Mouse (Mus musculus) MEL (cell line): Measurements from ENCODE around the gene Spaca6. TPM values are rescaled to one million over a fixed set of nuclear protein-coding genes. Genes with fewer than 3 reads are reported as not detected.

ENCODE experiments used
- DNase-seq: peaks from one replicate; pipeline ENCODE4 v3.0.0; 2011; ENCODE audit warnings: low read depth, low spot score
- H3K27ac ChIP-seq: 2 replicates; pipeline ENCODE4 v1.5.1; 2012; ENCODE audit warnings: low read depth, mild to moderate bottlenecking, control low read depth, low read length, moderate library complexity; ENCODE audit not compliant: control insufficient read depth
- H3K27me3 ChIP-seq, 2 experiments: fragments of 150-350 bp in 1 of 2; sonication (generic) in 1 of 2; 2 replicates each; pipeline ENCODE4 v1.6.1; 2012; ENCODE audit warnings: low read length in 2 of 2, mild to moderate bottlenecking in 2 of 2, improper control_type of control experiment in 1 of 2, moderate library complexity in 1 of 2; ENCODE audit not compliant: insufficient read depth in 2 of 2, control insufficient read depth in 1 of 2
- H3K36me3 ChIP-seq, 2 experiments: 2 replicates each; pipeline ENCODE4 v1.6.1; 2012 to 2014; ENCODE audit warnings: low read length in 2 of 2, improper control_type of control experiment in 1 of 2, inconsistent platforms in 1 of 2, mild to moderate bottlenecking in 1 of 2; ENCODE audit not compliant: insufficient read depth in 2 of 2, control insufficient read depth in 1 of 2
- H3K4me1 ChIP-seq, 2 experiments: fragments of 150-350 bp in 1 of 2; sonication (generic) in 1 of 2; 2 replicates each; pipeline ENCODE4 v1.6.1; 2012; ENCODE audit warnings: low read length in 2 of 2, improper control_type of control experiment in 1 of 2, mild to moderate bottlenecking in 1 of 2; ENCODE audit not compliant: insufficient read depth in 2 of 2, control insufficient read depth in 1 of 2
- H3K4me3 ChIP-seq, 2 experiments: fragments of 150-350 bp in 1 of 2; sonication (generic) in 1 of 2; 2 replicates each; pipeline ENCODE4 v1.5.1; 2012; ENCODE audit warnings: low read depth in 2 of 2, low read length in 2 of 2, mild to moderate bottlenecking in 2 of 2, moderate library complexity in 2 of 2, control low read depth in 1 of 2, improper control_type of control experiment in 1 of 2; ENCODE audit not compliant: control insufficient read depth in 1 of 2, insufficient read depth in 1 of 2
- H3K79me2 ChIP-seq: 2 replicates; pipeline ENCODE4 v1.6.1; 2012; ENCODE audit warnings: mild to moderate bottlenecking, low read length, moderate library complexity; ENCODE audit not compliant: control insufficient read depth, poor library complexity, insufficient read depth
- H3K9ac ChIP-seq: 2 replicates; pipeline ENCODE4 v1.6.1; 2012; ENCODE audit warnings: low read depth, mild to moderate bottlenecking, control low read depth, low read length, moderate library complexity; ENCODE audit not compliant: control insufficient read depth, poor library complexity, severe bottlenecking
- H3K9me3 ChIP-seq: fragments of 150-350 bp; sonication (generic); replicated peaks from 2 replicates; pipeline ENCODE4 v1.6.1; 2012; ENCODE audit warnings: mild to moderate bottlenecking, low read length, improper control_type of control experiment, moderate library complexity; ENCODE audit not compliant: insufficient read depth
- BHLHE40 ChIP-seq: IDR thresholded peaks from 2 replicates; pipeline ENCODE4 v1.6.1; 2012; ENCODE audit warnings: low read depth, mild to moderate bottlenecking, inconsistent platforms, low read length, improper control_type of control experiment, borderline replicate concordance
- CHD1 ChIP-seq: IDR thresholded peaks from 2 replicates; pipeline ENCODE4 v1.6.1; 2012; ENCODE audit warnings: low read depth, mild to moderate bottlenecking, inconsistent platforms, low read length, improper control_type of control experiment
- CTCF ChIP-seq, 3 experiments: IDR thresholded peaks in 2 of 3; conservative IDR thresholded peaks in 1 of 3; 2 replicates each; pipeline ENCODE4 v1.5.1; 2011 to 2012; ENCODE audit warnings: low read length in 3 of 3, low read depth in 2 of 3, mild to moderate bottlenecking in 2 of 3, improper control_type of control experiment in 1 of 3, inconsistent platforms in 1 of 3, mixed read lengths in 1 of 3, moderate library complexity in 1 of 3; ENCODE audit not compliant: control insufficient read depth in 1 of 3, insufficient read depth in 1 of 3, poor library complexity in 1 of 3, severe bottlenecking in 1 of 3
- E2F4 ChIP-seq: IDR thresholded peaks from 2 replicates; pipeline ENCODE4 v1.6.1; 2011; ENCODE audit warnings: low read depth, low read length, improper control_type of control experiment, borderline replicate concordance
- ELF1 ChIP-seq: IDR thresholded peaks from 2 replicates; pipeline ENCODE4 v1.6.1; 2014; ENCODE audit warnings: low read depth, mild to moderate bottlenecking, inconsistent platforms, low read length, improper control_type of control experiment, moderate library complexity
- EP300 ChIP-seq, 2 experiments: IDR thresholded peaks; 2 replicates each; pipeline ENCODE4 v1.6.1; 2011; ENCODE audit warnings: improper control_type of control experiment in 2 of 2, low read length in 2 of 2, low read depth in 1 of 2, mild to moderate bottlenecking in 1 of 2
- ETS1 ChIP-seq: IDR thresholded peaks from 2 replicates; pipeline ENCODE4 v1.6.1; 2012; ENCODE audit warnings: low read depth, mild to moderate bottlenecking, inconsistent platforms, low read length, improper control_type of control experiment, moderate library complexity
- GABPA ChIP-seq: IDR thresholded peaks from 2 replicates; pipeline ENCODE4 v1.6.1; 2012; ENCODE audit warnings: low read depth, mild to moderate bottlenecking, inconsistent platforms, low read length, improper control_type of control experiment, moderate library complexity
- HCFC1 ChIP-seq: IDR thresholded peaks from 2 replicates; pipeline ENCODE4 v1.6.1; 2012; ENCODE audit warnings: low read depth, mild to moderate bottlenecking, inconsistent platforms, low read length, improper control_type of control experiment, moderate library complexity
- JUND ChIP-seq: IDR thresholded peaks from 2 replicates; pipeline ENCODE4 v1.6.1; 2011; ENCODE audit warnings: low read depth, mild to moderate bottlenecking, improper control_type of control experiment, low read length
- KAT2A ChIP-seq: conservative IDR thresholded peaks from 2 replicates; pipeline ENCODE4 v1.6.1; 2012; ENCODE audit warnings: low read depth, low read length, improper control_type of control experiment, inconsistent platforms
- MAFK ChIP-seq: IDR thresholded peaks from 2 replicates; pipeline ENCODE4 v1.6.1; 2011; ENCODE audit warnings: low read depth, mild to moderate bottlenecking, low read length, improper control_type of control experiment, borderline replicate concordance
- MAX ChIP-seq: IDR thresholded peaks from 2 replicates; pipeline ENCODE4 v1.6.1; 2011; ENCODE audit warnings: low read length, improper control_type of control experiment
- MAZ ChIP-seq: IDR thresholded peaks from 2 replicates; pipeline ENCODE4 v1.6.1; 2012; ENCODE audit warnings: low read depth, mild to moderate bottlenecking, inconsistent platforms, low read length, improper control_type of control experiment
- MYB ChIP-seq: IDR thresholded peaks from 2 replicates; pipeline ENCODE4 v1.6.1; 2011; ENCODE audit warnings: mild to moderate bottlenecking, low read depth, low read length, improper control_type of control experiment
- MYC ChIP-seq: IDR thresholded peaks from 2 replicates; pipeline ENCODE4 v1.6.1; 2011; ENCODE audit warnings: low read depth, mild to moderate bottlenecking, low read length, improper control_type of control experiment, moderate library complexity
- NRF1 ChIP-seq: IDR thresholded peaks from 2 replicates; pipeline ENCODE4 v1.6.1; 2014; ENCODE audit warnings: low read depth, mild to moderate bottlenecking, inconsistent platforms, low read length, improper control_type of control experiment, moderate library complexity; ENCODE audit not compliant: poor library complexity, insufficient read depth, severe bottlenecking
- POLR2A ChIP-seq, 2 experiments: IDR thresholded peaks; 2 replicates each; pipeline ENCODE4 v1.6.1; 2011 to 2012; ENCODE audit warnings: low read length in 2 of 2, mild to moderate bottlenecking in 2 of 2, control low read depth in 1 of 2, improper control_type of control experiment in 1 of 2, low read depth in 1 of 2, moderate library complexity in 1 of 2; ENCODE audit not compliant: control insufficient read depth in 1 of 2, insufficient read depth in 1 of 2, poor library complexity in 1 of 2
- POLR2AphosphoS5 ChIP-seq: IDR thresholded peaks from 2 replicates; pipeline ENCODE4 v1.6.1; 2012; ENCODE audit warnings: low read depth, borderline replicate concordance, mild to moderate bottlenecking, inconsistent platforms, low read length, moderate library complexity, mixed read lengths
- RAD21 ChIP-seq: IDR thresholded peaks from 2 replicates; pipeline ENCODE4 v1.6.1; 2011; ENCODE audit warnings: mild to moderate bottlenecking, low read depth, low read length, improper control_type of control experiment
- RCOR1 ChIP-seq: IDR thresholded peaks from 2 replicates; pipeline ENCODE4 v1.6.1; 2012; ENCODE audit warnings: low read depth, mild to moderate bottlenecking, inconsistent platforms, low read length, improper control_type of control experiment
- SIN3A ChIP-seq: IDR thresholded peaks from 2 replicates; pipeline ENCODE4 v1.6.1; 2012; ENCODE audit warnings: low read length, improper control_type of control experiment, inconsistent platforms
- SMC3 ChIP-seq: IDR thresholded peaks from 2 replicates; pipeline ENCODE4 v1.6.1; 2011; ENCODE audit warnings: low read depth, low read length, improper control_type of control experiment
- TBP ChIP-seq: IDR thresholded peaks from 2 replicates; pipeline ENCODE4 v1.8.0; 2011; ENCODE audit warnings: low read depth, low read length, improper control_type of control experiment
- TCF12 ChIP-seq: IDR thresholded peaks from 2 replicates; pipeline ENCODE4 v1.6.1; 2014; ENCODE audit warnings: low read depth, mild to moderate bottlenecking, inconsistent platforms, low read length, improper control_type of control experiment, moderate library complexity
- UBTF ChIP-seq: IDR thresholded peaks from 2 replicates; pipeline ENCODE4 v1.6.1; 2012; ENCODE audit warnings: low read depth, mild to moderate bottlenecking, inconsistent platforms, low read length, improper control_type of control experiment, moderate library complexity, borderline replicate concordance; ENCODE audit not compliant: insufficient read depth
- USF1 ChIP-seq: IDR thresholded peaks from 2 replicates; pipeline ENCODE4 v1.6.1; 2014; ENCODE audit warnings: low read depth, mild to moderate bottlenecking, inconsistent platforms, low read length, improper control_type of control experiment, moderate library complexity
- USF2 ChIP-seq, 2 experiments: IDR thresholded peaks; 2 replicates each; pipeline ENCODE4 v1.6.1; 2011 to 2012; ENCODE audit warnings: improper control_type of control experiment in 2 of 2, low read length in 2 of 2, borderline replicate concordance in 1 of 2, inconsistent platforms in 1 of 2, low read depth in 1 of 2, mild to moderate bottlenecking in 1 of 2; ENCODE audit not compliant: insufficient read depth in 1 of 2
- ZKSCAN1 ChIP-seq: IDR thresholded peaks from 2 replicates; pipeline ENCODE4 v1.6.1; 2012; ENCODE audit warnings: low read depth, mild to moderate bottlenecking, inconsistent platforms, low read length, improper control_type of control experiment, moderate library complexity
- ZMIZ1 ChIP-seq: IDR thresholded peaks from 2 replicates; pipeline ENCODE4 v1.6.1; 2012; ENCODE audit warnings: low read depth, mild to moderate bottlenecking, inconsistent platforms, low read length, improper control_type of control experiment, moderate library complexity
- ZNF384 ChIP-seq: IDR thresholded peaks from 2 replicates; pipeline ENCODE4 v1.6.1; 2012; ENCODE audit warnings: low read depth, mild to moderate bottlenecking, inconsistent platforms, low read length, improper control_type of control experiment
- polyA plus RNA-seq, 2 experiments: library from polyadenylated mRNA; stranded (reverse) in 1 of 2; unstranded in 1 of 2; fragments of >175 nt in 1 of 2; fragments of >200 nt in 1 of 2; gene quantifications; 2 replicates each; pipeline versions ENCODE4 v1.2.1 to v1.2.4; 2012; ENCODE audit warnings: low replicate concordance in 2 of 2, low read depth in 1 of 2; ENCODE audit not compliant: insufficient read length in 2 of 2, insufficient read depth in 1 of 2, missing spikeins in 1 of 2
- total RNA-seq: library from RNA; depleted of rRNA; stranded (reverse); fragments of 300-350 nt; gene quantifications from 2 replicates; pipeline ENCODE4 v1.2.3, GENCODE M21; 2012

The Spaca6 gene
- total and polyA plus RNA-seq, 3 experiments: 1.0 to 6.4 TPM; not detected in 1

DNA sequence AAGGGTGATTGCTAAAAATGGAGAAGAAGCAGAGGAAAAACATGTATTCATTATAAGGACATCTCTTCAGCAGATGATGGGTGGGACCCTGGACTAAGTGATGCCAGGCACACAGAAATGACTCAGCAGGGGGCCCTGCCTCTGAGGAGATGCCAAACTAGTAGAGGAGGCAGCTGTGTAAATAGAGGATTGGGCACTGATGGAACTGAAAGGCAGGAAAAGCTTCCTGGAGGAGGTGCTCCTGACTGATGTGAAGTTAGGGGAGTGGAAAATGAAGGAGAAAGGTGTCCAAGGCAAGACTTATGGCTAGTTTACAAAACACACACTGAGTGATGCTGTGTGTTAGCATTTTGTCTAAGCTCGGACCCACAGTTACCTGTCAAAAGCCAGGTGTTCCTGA is 30.5 kb downstream of the Spaca6 start:
- Histone ChIP-seq H3K27me3 (no peaks in the 10 kb centered on the region), H3K4me3 (no peak overlapping the region), H3K9ac (no peak overlapping the region), H3K27ac (no peak overlapping the region), H3K79me2 (no peaks in the 10 kb centered on the region), H3K9me3 (no peaks in the 10 kb centered on the region), H3K36me3 (no peaks in the 10 kb centered on the region), H3K4me1 (no peaks in the 10 kb centered on the region)
- no peak for TF ChIP-seq SIN3A
- TF ChIP-seq TBP: no peak
- no peak for TF ChIP-seq POLR2A (IDR thresholded peaks at IDR 0.05; ENCODE audit: control insufficient read depth in 1 of 2, insufficient read depth in 1 of 2, low read depth in 1 of 2, low read length in 2 of 2, poor library complexity in 1 of 2)
- TF ChIP-seq ELF1: no peak
- no peak for TF ChIP-seq JUND
- no peak for TF ChIP-seq ZMIZ1
- TF ChIP-seq MAZ: no peak
- TF ChIP-seq CHD1: no peak
- TF ChIP-seq MYB: no peak
- TF ChIP-seq BHLHE40: no peak
- TF ChIP-seq KAT2A: no peak
- TF ChIP-seq MAX: no peak
- TF ChIP-seq POLR2AphosphoS5: no peak
- no peak for TF ChIP-seq ZKSCAN1
- TF ChIP-seq HCFC1: no peak
- no peak for TF ChIP-seq NRF1
- no peak for TF ChIP-seq ZNF384
- TF ChIP-seq USF1: no peak
- no peak for TF ChIP-seq EP300 (IDR thresholded peaks at IDR 0.05; ENCODE audit: low read depth in 1 of 2, low read length in 2 of 2)
- no peak for DNase-seq

DNA sequence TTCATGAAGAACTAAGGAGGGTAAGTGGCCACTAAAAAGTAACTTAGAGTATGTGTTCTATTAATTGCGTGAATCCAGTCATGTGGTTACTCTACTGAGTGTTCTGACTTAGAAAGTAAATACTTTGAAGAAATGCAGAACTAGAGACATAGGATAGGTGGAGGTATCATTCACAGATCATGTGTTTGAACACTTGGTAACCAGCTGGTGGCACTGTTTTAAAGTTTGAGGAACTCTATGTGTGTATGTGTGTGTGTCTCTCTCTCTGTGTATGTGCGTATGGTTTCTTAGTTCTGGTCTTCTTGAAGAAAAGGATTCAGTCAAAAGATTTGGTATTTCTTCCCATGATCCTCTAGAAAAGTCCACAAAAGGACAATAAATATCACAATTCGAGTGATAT is 33.2 kb downstream of the Spaca6 start:
- H3K27ac ChIP-seq: no peak overlapping the region
- no peaks in the 10 kb centered on the region for H3K4me1 ChIP-seq
- H3K27me3 ChIP-seq: no peaks in the 10 kb centered on the region
- peak; percentile 62 for DNase-seq
- no peaks in the 10 kb centered on the region for H3K9me3 ChIP-seq
- H3K9ac ChIP-seq: no peak overlapping the region
- H3K36me3 ChIP-seq: no peaks in the 10 kb centered on the region
- no peak overlapping the region for H3K4me3 ChIP-seq
- no peaks in the 10 kb centered on the region for H3K79me2 ChIP-seq
- no peak for TF ChIP-seq ELF1
- no peak for TF ChIP-seq USF1
- peak in 1 of 3 experiments; percentile 64; a peak in 2 of 6 replicates for TF ChIP-seq CTCF (IDR thresholded peaks at IDR 0.05 in 2 of 3, conservative IDR thresholded peaks at IDR 0.05 in 1 of 3; ENCODE audit: control insufficient read depth in 1 of 3, insufficient read depth in 1 of 3, low read depth in 2 of 3, low read length in 3 of 3, poor library complexity in 1 of 3, severe bottlenecking in 1 of 3)
- TF ChIP-seq POLR2AphosphoS5: no peak
- no peak for TF ChIP-seq E2F4
- TF ChIP-seq ETS1: no peak
- 0 out of 2 replicates have a peak, but pooled peaks have one; percentile 34 for TF ChIP-seq MYC
- peak in 1 of 2 experiments; percentile 10; a peak in 1 of 4 replicates for TF ChIP-seq EP300 (IDR thresholded peaks at IDR 0.05; ENCODE audit: low read depth in 1 of 2, low read length in 2 of 2)
- no peak for TF ChIP-seq TBP
- no peak for TF ChIP-seq MAFK
- no peak for TF ChIP-seq HCFC1
- TF ChIP-seq UBTF: no peak
- TF ChIP-seq TCF12: no peak
- no peak for TF ChIP-seq MYB
- TF ChIP-seq MAZ: no peak
- 0 out of 2 replicates have a peak, but pooled peaks have one; percentile 39 for TF ChIP-seq MAX
- no peak for TF ChIP-seq RCOR1
- TF ChIP-seq SMC3: peak; percentile 61
- TF ChIP-seq RAD21: peak; percentile 49
- no peak for TF ChIP-seq USF2 (IDR thresholded peaks at IDR 0.05; ENCODE audit: borderline replicate concordance in 1 of 2, insufficient read depth in 1 of 2, low read depth in 1 of 2, low read length in 2 of 2)
- no peak for TF ChIP-seq ZKSCAN1
- TF ChIP-seq GABPA: no peak
